Mouse (Mus musculus) olfactory bulb, adult 2 months (tissue): ENCODE results near the gene Klrb1a. TPM values are rescaled to one million over a fixed set of nuclear protein-coding genes. Genes with fewer than 3 reads are reported as not detected.
"Not testable (repeated sequence)": the region's sequence is repeated elsewhere in the genome, so short reads cannot be mapped to it uniquely, and the experiment has no call there.

ENCODE experiments used
- H3K27ac ChIP-seq: fragments of 200-500 bp; 2 replicates; pipeline ENCODE4 v1.5.1; 2012; ENCODE audit warnings: low read depth, low read length; ENCODE audit not compliant: insufficient read depth
- H3K4me1 ChIP-seq: fragments of 200-500 bp; 2 replicates; pipeline ENCODE4 v1.6.1; 2012; ENCODE audit warnings: low read length; ENCODE audit not compliant: control insufficient read depth, insufficient read depth
- H3K4me3 ChIP-seq: fragments of 200-500 bp; 2 replicates; pipeline ENCODE4 v1.5.1; 2012; ENCODE audit warnings: mild to moderate bottlenecking, low read depth, low read length, moderate library complexity; ENCODE audit not compliant: insufficient read depth
- CTCF ChIP-seq: fragments of 200-500 bp; IDR thresholded peaks from 2 replicates; pipeline ENCODE4 v1.5.1; 2012; ENCODE audit warnings: low read depth, mild to moderate bottlenecking, low read length, moderate library complexity; ENCODE audit not compliant: insufficient read depth
- POLR2A ChIP-seq: fragments of 200-500 bp; IDR thresholded peaks from 2 replicates; pipeline ENCODE4 v1.6.1; 2012; ENCODE audit warnings: mild to moderate bottlenecking, low read depth, low read length, moderate library complexity; ENCODE audit not compliant: insufficient read depth
- WGBS: fragments of 180-500 bp; shearing (Covaris S2); methylation state at CpG from one replicate; pipeline ENCODE4 v1.1.7; 2018; 5-methylcytosine and 5-hydroxymethylcytosine counted together
- polyA plus RNA-seq: library from polyadenylated mRNA; stranded (reverse); fragments of >200 nt; gene quantifications from 2 replicates; pipeline ENCODE4 v1.2.4, GENCODE M21; 2012; ENCODE audit warnings: low replicate concordance; ENCODE audit not compliant: missing spikeins, insufficient read depth, insufficient read length

Klrb1a gene
- polyA plus RNA-seq, result not detected in 2 replicates

DNA sequence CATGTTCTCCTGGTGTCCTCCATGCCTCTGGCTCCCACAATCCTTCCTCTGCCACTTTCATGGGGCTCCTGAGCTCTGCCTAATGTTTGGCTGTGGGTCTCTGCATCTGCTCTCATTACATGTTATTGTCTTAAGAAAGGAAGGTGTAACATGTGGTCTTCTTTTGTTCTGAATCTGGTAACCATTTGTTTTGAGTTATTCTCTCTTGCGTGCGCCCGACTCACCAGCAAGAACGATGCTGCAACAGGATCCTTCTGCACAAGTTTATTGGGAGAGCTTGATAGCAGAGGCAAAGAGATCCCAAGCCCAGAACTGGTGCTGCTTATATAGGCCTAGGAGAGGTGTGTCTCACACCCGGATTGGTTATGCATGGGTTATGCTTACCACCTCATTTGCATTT, at the start of gene Klrb1a:
Gene Klrb1a (minus strand): TSS at position 101 of the 400 bp plus-strand sequence.
- 97% methylated on average over 5 of the region's 5 CpGs for WGBS
- not testable (repeated sequence) for H3K4me3 ChIP-seq, H3K27ac ChIP-seq, H3K4me1 ChIP-seq

DNA sequence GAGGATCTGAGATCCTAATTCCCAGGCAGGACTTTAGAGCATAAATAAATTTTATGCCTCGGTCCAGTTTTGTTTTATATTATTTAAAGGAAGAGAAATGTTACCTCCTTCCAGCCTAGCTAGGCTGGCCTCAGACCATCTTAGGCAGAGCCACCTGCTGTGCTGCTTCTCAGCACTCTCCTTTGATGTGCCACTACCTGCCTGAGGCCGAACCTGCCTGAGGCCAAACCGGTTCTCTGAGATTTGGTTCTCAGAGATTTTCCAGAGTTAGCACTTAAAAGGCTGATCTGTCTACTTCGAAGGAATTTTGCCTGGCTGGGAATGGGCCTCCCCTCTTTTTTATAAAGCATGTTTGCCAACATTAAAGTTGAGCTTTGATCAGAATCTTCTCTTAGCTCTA, 46.6 kb upstream of the Klrb1a start:
- TF ChIP-seq POLR2A, result no peak
- TF ChIP-seq CTCF, result no peak
- WGBS, result 53% methylated on average over 4 of the region's 4 CpGs
- Histone ChIP-seq H3K4me1 (no peaks in the 10 kb centered on the region), H3K4me3 (no peak overlapping the region), H3K27ac (no peak overlapping the region)

- TF ChIP-seq POLR2A (no peak), CTCF (no peak)
- Histone ChIP-seq H3K4me1 (no peaks in the 10 kb centered on the region), H3K27ac (no peak within 1 kb of the TSS), H3K4me3 (no peak within 1 kb of the TSS)
- WGBS, result 5% methylated on average over 1 of the region's 1 CpGs
Measured at GRCm38 (mm10) chr6:128662206-128662605, 38.9 kb upstream of the Klrb1a start, which contains the start of gene Clec2h. Gene Clec2h (plus strand): TSS chr6:128662385.

DNA sequence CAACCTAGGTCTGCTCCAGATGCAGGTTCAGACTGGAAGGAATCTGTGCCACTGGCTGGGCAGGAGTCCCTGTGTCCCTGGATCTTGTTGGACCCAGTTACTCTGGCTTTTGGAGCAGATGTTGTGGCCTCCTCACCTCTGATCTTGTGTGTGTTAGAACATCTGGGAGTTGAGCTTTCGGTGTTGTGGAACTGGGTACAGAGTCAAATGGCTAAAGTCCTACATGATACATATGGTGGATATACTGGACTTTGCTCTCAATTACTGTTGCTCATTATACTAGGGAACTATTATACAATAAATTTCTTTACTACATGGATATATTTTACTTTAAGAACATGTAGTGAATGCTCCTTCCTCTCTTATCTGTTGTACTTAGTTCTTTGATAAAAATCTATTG, 37.9 kb upstream of the Klrb1a start:
- Histone ChIP-seq H3K4me1 (no peaks in the 10 kb centered on the region), H3K27ac (no peak overlapping the region), H3K4me3 (no peak overlapping the region)
- TF ChIP-seq CTCF, result no peak
- TF ChIP-seq POLR2A, result no peak
- 94% methylated on average over 1 of the region's 1 CpGs for WGBS

- no peaks in the 10 kb centered on the region for H3K4me1 ChIP-seq
- TF ChIP-seq POLR2A, result no peak
- no peak for TF ChIP-seq CTCF
- 100% methylated on average over 1 of the region's 1 CpGs for WGBS
- no peak overlapping the region for H3K27ac ChIP-seq
- no peak overlapping the region for H3K4me3 ChIP-seq
Measured at GRCm38 (mm10) chr6:128652938-128653337, 29.6 kb upstream of the Klrb1a start.

DNA sequence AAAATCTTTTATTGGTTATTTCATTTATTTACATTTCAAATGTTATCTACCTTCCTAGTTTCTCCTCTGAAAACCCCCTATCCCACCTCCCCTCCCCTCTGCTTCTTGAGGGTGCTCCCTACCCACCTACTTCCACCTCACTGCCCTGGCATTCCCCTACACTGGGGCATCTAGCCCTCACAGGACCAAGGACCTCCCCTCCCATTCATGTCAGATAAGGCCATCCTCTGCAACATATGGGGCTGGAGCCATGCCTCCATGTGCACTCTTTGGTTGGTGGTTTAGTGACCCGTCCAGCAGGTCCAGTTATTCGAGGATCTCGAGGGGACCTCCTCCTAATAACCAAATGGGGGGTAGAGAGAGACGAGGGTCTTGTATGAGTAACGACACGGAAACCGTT, 27.5 kb upstream of the Klrb1a start:
- 89% methylated on average over 7 of the region's 7 CpGs for WGBS
- H3K4me3 ChIP-seq, H3K4me1 ChIP-seq, H3K27ac ChIP-seq: not testable (repeated sequence)

DNA sequence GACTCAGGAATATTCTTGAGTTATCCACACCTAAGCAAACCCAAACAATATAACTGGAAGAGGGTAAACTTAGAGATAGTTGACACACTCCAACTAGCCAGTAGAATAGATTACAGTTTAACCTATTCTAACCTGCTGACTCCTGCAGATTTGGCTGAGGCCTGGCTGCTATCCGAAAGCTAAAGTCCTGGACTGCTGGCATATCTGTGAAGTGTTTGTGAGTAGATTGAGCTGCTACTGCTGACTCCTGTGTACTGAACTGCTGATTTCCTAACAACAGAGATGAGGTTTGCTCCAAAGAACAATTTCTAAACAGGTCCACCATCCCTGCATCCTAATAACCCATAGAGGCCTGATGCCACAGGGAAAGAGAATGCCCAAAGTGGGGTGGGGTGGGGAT, 26.9 kb upstream of the Klrb1a start:
- no peak for TF ChIP-seq POLR2A
- no peak for TF ChIP-seq CTCF
- Histone ChIP-seq H3K27ac (no peak overlapping the region), H3K4me1 (no peaks in the 10 kb centered on the region), H3K4me3 (no peak overlapping the region)
- WGBS, result 98% methylated on average over 1 of the region's 1 CpGs

DNA sequence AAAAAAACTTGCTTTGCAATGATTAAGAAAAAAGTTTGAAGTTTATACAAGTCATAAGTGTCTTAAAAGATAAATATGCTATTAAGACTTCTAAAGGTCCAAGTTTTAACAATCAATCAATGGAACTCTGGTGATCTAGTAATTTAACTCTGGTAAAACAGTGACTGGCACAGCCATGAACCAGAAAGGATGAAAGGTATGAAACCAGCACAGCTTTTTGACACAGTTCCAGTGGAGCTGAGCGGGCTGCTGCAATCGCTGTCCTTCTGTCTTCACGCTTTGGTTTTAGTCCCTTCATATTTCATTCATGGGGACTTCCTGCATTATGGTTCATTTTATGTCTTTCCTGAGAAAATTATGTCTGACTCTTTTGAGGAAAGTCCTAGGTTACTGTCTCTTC, 26.3 kb upstream of the Klrb1a start:
- no peak for TF ChIP-seq CTCF
- no peak overlapping the region for H3K27ac ChIP-seq
- H3K4me3 ChIP-seq, result no peak overlapping the region
- no peaks in the 10 kb centered on the region for H3K4me1 ChIP-seq
- 92% methylated on average over 3 of the region's 3 CpGs for WGBS

- not testable (repeated sequence) for H3K4me1 ChIP-seq, H3K4me3 ChIP-seq, H3K27ac ChIP-seq
- 93% methylated on average over 12 of the region's 12 CpGs for WGBS
Measured at GRCm38 (mm10) chr6:128645708-128646107, 22.4 kb upstream of the Klrb1a start.

GRCm38 (mm10) chr6:128644694-128645093, 21.4 kb upstream of the Klrb1a start:
- 98% methylated on average over 20 of the region's 20 CpGs for WGBS
- H3K4me3 ChIP-seq, H3K4me1 ChIP-seq, H3K27ac ChIP-seq: not testable (repeated sequence)
